Comparison of ENCODE assay signal across 8 mouse cellular contexts in the genomic region with DNA sequence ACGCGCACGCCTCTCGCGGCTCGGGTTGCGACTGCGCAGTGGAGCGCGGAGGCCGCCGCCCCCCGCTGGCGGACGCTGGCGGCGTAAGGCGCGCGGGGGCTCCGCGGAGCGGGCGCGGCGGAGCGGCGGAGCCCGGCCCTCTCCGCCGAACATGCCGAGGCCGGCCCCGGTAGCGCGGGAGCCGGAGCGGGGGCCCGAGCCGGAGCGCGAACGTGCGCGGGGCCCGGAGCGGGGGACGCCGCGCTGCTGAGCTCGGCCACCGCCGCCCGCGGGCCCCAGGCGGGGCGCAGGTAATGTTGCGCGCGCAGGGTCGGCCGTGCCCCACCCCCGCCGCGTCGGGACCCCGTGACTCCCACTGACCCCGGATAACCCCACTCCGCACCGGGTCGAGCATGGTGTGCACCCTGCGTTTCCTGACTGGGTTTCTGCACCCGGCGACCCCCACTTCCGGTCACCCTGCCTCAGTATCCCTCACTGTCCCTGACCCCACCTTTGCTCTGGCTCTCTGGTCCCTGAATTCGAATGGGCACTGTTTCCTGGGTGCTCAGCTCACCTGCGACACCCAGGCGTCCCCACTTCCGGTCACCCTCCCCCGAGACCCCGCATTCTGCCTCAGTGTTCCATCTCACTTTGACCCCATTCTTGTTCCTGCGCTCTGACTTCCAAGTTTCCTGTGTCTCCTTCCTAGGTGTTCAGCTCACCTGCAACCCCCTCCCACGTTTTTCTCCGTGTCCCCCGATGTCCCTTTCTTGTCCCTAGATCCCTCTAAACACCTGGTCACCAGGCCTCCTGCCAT. TPM values are rescaled to one million over a fixed set of nuclear protein-coding genes. Genes with fewer than 3 reads are reported as not detected.
DNase-seq lines count a peak whose midpoint lies in the region; ATAC-seq and TF ChIP-seq lines count a peak whose summit lies in the region.

Gene Csnk1g2, plus strand, starts transcription at position 178 of the 796 bp plus-strand sequence.

- peak within 1 kb of the TSS; percentile 79 for H3K4me3 ChIP-seq in gastrocnemius, adult 2 months
- peak within 1 kb of the TSS; percentile 89 for H3K4me3 ChIP-seq in hindbrain, embryonic 16.5 days (ENCODE audit: low read length)
- peak within 1 kb of the TSS; percentile 86 for H3K4me3 ChIP-seq in stomach, embryonic 14.5 days (ENCODE audit: low read depth, low read length)

- DNase-seq in kidney, adult 11 months = peak; percentile 64
- DNase-seq in kidney, adult 18-20 months = no peak
- peak; percentile 87 for DNase-seq in cerebellum, adult 11-12 months
- DNase-seq in gastrocnemius, adult 2 months = peak; percentile 76
- peak in 1 of 2 experiments; percentile 84 for DNase-seq in left cerebral cortex, postnatal 10 days (ENCODE audit: extremely low spot score in 1 of 2, low spot score in 2 of 2)

- H3K9me3 ChIP-seq in hindbrain, embryonic 16.5 days (ENCODE audit: control insufficient read depth, low read length) = no peaks in the 10 kb centered on the region
- no peaks in the 10 kb centered on the region for H3K9me3 ChIP-seq in stomach, embryonic 14.5 days (ENCODE audit: control insufficient read depth, low read depth, low read length)

- H3K36me3 ChIP-seq in hindbrain, embryonic 16.5 days (ENCODE audit: control insufficient read depth, insufficient read depth, low read length) = no peaks in the 10 kb centered on the region
- no peaks in the 10 kb centered on the region; the same call in 1 of the 2 replicates for H3K36me3 ChIP-seq in stomach, embryonic 14.5 days (ENCODE audit: control insufficient read depth, insufficient read depth, low read length)

- peak within 1 kb of the TSS; percentile 95 for H3K27ac ChIP-seq in gastrocnemius, adult 2 months
- H3K27ac ChIP-seq in hindbrain, embryonic 16.5 days (ENCODE audit: low read depth, low read length) = peak within 1 kb of the TSS; percentile 92
- H3K27ac ChIP-seq in stomach, embryonic 14.5 days (ENCODE audit: low read length) = peak within 1 kb of the TSS; percentile 95

- TF ChIP-seq CTCF in gastrocnemius, adult 2 months (IDR thresholded peaks at IDR 0.05) = peak; percentile 5; the same call in 1 of the 2 replicates

- no peaks in the 10 kb centered on the region for H3K27me3 ChIP-seq in hindbrain, embryonic 16.5 days (replicated peaks; ENCODE audit: control insufficient read depth, insufficient read depth, low read length)
- no peaks in the 10 kb centered on the region for H3K27me3 ChIP-seq in stomach, embryonic 14.5 days (ENCODE audit: control insufficient read depth, insufficient read depth, low read length)

- no peak; the same call in 1 of the 2 replicates for ATAC-seq in hindbrain, embryonic 16.5 days
- 0 out of 2 replicates have a peak, but pooled peaks have one; percentile 13 for ATAC-seq in megakaryocyte progenitor cell, adult 5-6 weeks (replicated peaks; ENCODE audit: poor library complexity)
- ATAC-seq in stomach, embryonic 14.5 days (ENCODE audit: insufficient number of reproducible peaks, insufficient read depth, low FRiP score, low read depth) = 0 out of 2 replicates have a peak, but pooled peaks have one; percentile 2

- peak within 1 kb of the TSS; percentile 99 for H3K4me2 ChIP-seq in hindbrain, embryonic 16.5 days (ENCODE audit: low read length)
- peak within 1 kb of the TSS; percentile 86 for H3K4me2 ChIP-seq in stomach, embryonic 14.5 days (replicated peaks; ENCODE audit: low read depth, low read length)

- peak within 1 kb of the TSS; percentile 96 for H3K9ac ChIP-seq in hindbrain, embryonic 16.5 days (ENCODE audit: low read depth, low read length)
- H3K9ac ChIP-seq in stomach, embryonic 14.5 days (replicated peaks; ENCODE audit: low read depth, low read length) = peak within 1 kb of the TSS; percentile 90

- WGBS in hindbrain, embryonic 16.5 days = under 1% methylated on average over 43 of the region's 85 CpGs
- WGBS in stomach, embryonic 14.5 days = under 1% methylated on average over 74 of the region's 85 CpGs

- peaks cover 31% of the 10 kb centered on the region for H3K4me1 ChIP-seq in hindbrain, embryonic 16.5 days (ENCODE audit: control insufficient read depth, insufficient read depth, low read depth, low read length)
- peaks cover 20% of the 10 kb centered on the region for H3K4me1 ChIP-seq in stomach, embryonic 14.5 days (ENCODE audit: control insufficient read depth, insufficient read depth, low read length)

- intact Hi-C loops in gastrocnemius, adult 2 months (cut with DNase I) = no loop called here
- intact Hi-C loops in left cerebral cortex, postnatal 10 days (cut with DNase I) = no loop called here

RNA-seq across cellular contexts. Expression of gene Csnk1g2, which starts in this region (rescaled TPM):
- total RNA-seq in gastrocnemius, adult 2 months (2021) = 100 to 1,000 TPM; 101 to 105 TPM
- 24.9 and 77.7 TPM in 2 replicates for polyA plus RNA-seq in hindbrain, embryonic 16.5 days (2015; fragmentation: Nextera tagmentation; extraction: Ambion mirVana)
- 100 to 1,000 TPM; 156 to 167 TPM for total RNA-seq in left cerebral cortex, postnatal 10 days (2021)
- 39.1 and 43.1 TPM in 2 replicates for total RNA-seq in megakaryocyte progenitor cell, adult 5-6 weeks (2015)
- 127 and 171 TPM in 2 replicates for total RNA-seq in megakaryocyte progenitor cell, adult 5-6 weeks (2017)
- 43.5 and 67.4 TPM in 2 replicates for polyA plus RNA-seq in stomach, embryonic 14.5 days (2014; fragmentation: Nextera tagmentation; extraction: Ambion mirVana)
